Mouse (Mus musculus): Measurements from ENCODE around the gene Slc30a6.

DNA sequence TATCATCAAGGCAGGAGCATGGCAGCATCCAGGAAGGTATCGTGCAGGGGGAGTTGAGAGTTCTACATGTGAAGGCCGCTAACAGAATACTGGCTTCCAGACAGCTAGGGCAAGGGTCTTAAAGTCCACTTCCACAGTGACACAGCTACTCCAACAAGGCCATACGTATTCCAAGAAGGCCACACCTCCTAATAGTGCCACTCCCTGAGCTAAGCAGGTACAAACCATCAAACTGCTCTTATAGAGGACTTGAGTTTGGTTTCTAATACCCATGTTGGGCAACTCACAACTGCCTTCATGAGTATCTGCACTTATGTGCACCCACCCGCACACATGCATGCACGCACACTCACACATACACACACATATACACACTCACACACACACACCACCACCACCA lies 61.4 kb downstream of the Slc30a6 start:
- TF ChIP-seq CTCF (IDR thresholded peaks at IDR 0.05; ENCODE audit: control insufficient read depth, insufficient read depth, low read length) = no peak
- TF ChIP-seq POLR2A (IDR thresholded peaks at IDR 0.05; ENCODE audit: borderline replicate concordance, control insufficient read depth, low read depth, low read length) = no peak
